Mouse (Mus musculus): ENCODE results near the gene Gprc5d. TPM values are rescaled to one million over a fixed set of nuclear protein-coding genes. Genes with fewer than 3 reads are reported as not detected.

Gene Gprc5d
- polyA plus RNA-seq, 1 experiment from 2014 or later, result not detected

GRCm38 (mm10) chr6:135070347-135070746 lies 47.7 kb downstream of the Gprc5d start:
- 79% methylated on average over 2 of the region's 2 CpGs for WGBS
- Histone ChIP-seq H3K27me3 (replicated peaks) (0 out of 2 replicates have a peak, but pooled peaks cover 13% of the 10 kb centered on the region), H3K36me3 (no peaks in the 10 kb centered on the region), H3K9ac (no peak overlapping the region), H3K4me2 (no peak overlapping the region), H3K9me3 (replicated peaks) (no peaks in the 10 kb centered on the region), H3K4me3 (no peak overlapping the region), H3K4me1 (replicated peaks) (peaks cover 20% of the 10 kb centered on the region), H3K27ac (ENCODE audit: poor library complexity, severe bottlenecking) (no peak overlapping the region)
- no peak for ATAC-seq (ENCODE audit: insufficient number of reproducible peaks, low FRiP score)

- Histone ChIP-seq H3K36me3 (no peaks in the 10 kb centered on the region), H3K4me1 (replicated peaks) (peaks cover 24% of the 10 kb centered on the region), H3K27ac (ENCODE audit: poor library complexity, severe bottlenecking) (no peak overlapping the region), H3K27me3 (replicated peaks) (peaks cover 13% of the 10 kb centered on the region; the same call in 1 of the 2 replicates), H3K9ac (no peak overlapping the region), H3K4me2 (no peak overlapping the region), H3K9me3 (replicated peaks) (no peaks in the 10 kb centered on the region), H3K4me3 (no peak overlapping the region)
- WGBS, result 74% methylated on average over 6 of the region's 6 CpGs
- no peak for ATAC-seq (ENCODE audit: insufficient number of reproducible peaks, low FRiP score)
Observed at GRCm38 (mm10) chr6:135069856-135070255, 48.2 kb downstream of the Gprc5d start.

- no peak for ATAC-seq (ENCODE audit: insufficient number of reproducible peaks, low FRiP score)
- H3K27ac ChIP-seq (ENCODE audit: poor library complexity, severe bottlenecking), result no peak overlapping the region
- no peak overlapping the region for H3K4me2 ChIP-seq
- H3K4me3 ChIP-seq, result no peak overlapping the region
- no peak overlapping the region for H3K9ac ChIP-seq
- H3K4me1 ChIP-seq (replicated peaks), result peaks cover 25% of the 10 kb centered on the region
- no peaks in the 10 kb centered on the region for H3K9me3 ChIP-seq (replicated peaks)
- no peaks in the 10 kb centered on the region for H3K36me3 ChIP-seq
- peaks cover 17% of the 10 kb centered on the region; the same call in 1 of the 2 replicates for H3K27me3 ChIP-seq (replicated peaks)
- WGBS, result 72% methylated on average over 5 of the region's 5 CpGs
Observed at GRCm38 (mm10) chr6:135068221-135068620, 49.9 kb downstream of the Gprc5d start.

GRCm38 (mm10) chr6:135066795-135067445 lies 51.2 kb downstream of the Gprc5d start:
- H3K4me2 ChIP-seq, result peak overlapping the region; percentile 95
- no peaks in the 10 kb centered on the region for H3K9me3 ChIP-seq (replicated peaks)
- peaks cover 17% of the 10 kb centered on the region; the same call in 1 of the 2 replicates for H3K27me3 ChIP-seq (replicated peaks)
- H3K4me1 ChIP-seq (replicated peaks), result peaks cover 25% of the 10 kb centered on the region
- no peak for ATAC-seq (ENCODE audit: insufficient number of reproducible peaks, low FRiP score)
- no peak overlapping the region for H3K9ac ChIP-seq
- no peaks in the 10 kb centered on the region for H3K36me3 ChIP-seq
- no peak overlapping the region for H3K4me3 ChIP-seq
- 27% methylated on average over 6 of the region's 6 CpGs for WGBS
- H3K27ac ChIP-seq (ENCODE audit: poor library complexity, severe bottlenecking), result no peak overlapping the region

- under 1% methylated on average over 44 of the region's 44 CpGs for WGBS
- ATAC-seq (ENCODE audit: insufficient number of reproducible peaks, low FRiP score), result peak; percentile 78
- Histone ChIP-seq H3K36me3 (no peaks in the 10 kb centered on the region), H3K4me2 (peak within 1 kb of the TSS; percentile 95), H3K27ac (ENCODE audit: poor library complexity, severe bottlenecking) (0 out of 2 replicates have a peak within 1 kb of the TSS, but pooled peaks have one; percentile 17), H3K4me1 (replicated peaks) (peaks cover 25% of the 10 kb centered on the region), H3K9ac (peak within 1 kb of the TSS; percentile 70), H3K4me3 (peak within 1 kb of the TSS; percentile 55), H3K9me3 (replicated peaks) (no peaks in the 10 kb centered on the region), H3K27me3 (replicated peaks) (peaks cover 17% of the 10 kb centered on the region; the same call in 1 of the 2 replicates)
Observed at GRCm38 (mm10) chr6:135065236-135065957, 52.7 kb downstream of the Gprc5d start, which contains the start of gene Gprc5a. Gene Gprc5a, plus strand, starts transcription at chr6:135065651.

- no peak overlapping the region for H3K9ac ChIP-seq
- no peak overlapping the region for H3K4me3 ChIP-seq
- H3K36me3 ChIP-seq, result no peaks in the 10 kb centered on the region
- H3K9me3 ChIP-seq (replicated peaks), result no peaks in the 10 kb centered on the region
- no peak overlapping the region for H3K27ac ChIP-seq (ENCODE audit: poor library complexity, severe bottlenecking)
- peaks cover 25% of the 10 kb centered on the region for H3K4me1 ChIP-seq (replicated peaks)
- 70% methylated on average over 12 of the region's 12 CpGs for WGBS
- ATAC-seq (ENCODE audit: insufficient number of reproducible peaks, low FRiP score), result no peak
- H3K27me3 ChIP-seq (replicated peaks), result peaks cover 14% of the 10 kb centered on the region; the same call in 1 of the 2 replicates
- peak overlapping the region; percentile 95 for H3K4me2 ChIP-seq
Observed at GRCm38 (mm10) chr6:135064621-135065020, 53.5 kb downstream of the Gprc5d start.

- Histone ChIP-seq H3K4me3 (no peak overlapping the region), H3K27me3 (replicated peaks) (peaks cover 9% of the 10 kb centered on the region; the same call in 1 of the 2 replicates), H3K36me3 (no peaks in the 10 kb centered on the region), H3K9ac (no peak overlapping the region), H3K4me1 (replicated peaks) (0 out of 2 replicates have a peak, but pooled peaks cover 5% of the 10 kb centered on the region), H3K4me2 (no peak overlapping the region), H3K27ac (ENCODE audit: poor library complexity, severe bottlenecking) (no peak overlapping the region), H3K9me3 (replicated peaks) (no peaks in the 10 kb centered on the region)
- no peak for ATAC-seq (ENCODE audit: insufficient number of reproducible peaks, low FRiP score)
- 86% methylated on average over 4 of the region's 4 CpGs for WGBS
Observed at GRCm38 (mm10) chr6:135060728-135061127, 57.4 kb downstream of the Gprc5d start.

Other genes with a start within 250 kb of the Gprc5d start
- 9.0 and 10.2 TPM in 2 replicates for gene Gpr19, start 219.7 kb downstream of the Gprc5d start, polyA plus RNA-seq (2016; fragmentation: Nextera tagmentation; extraction: Ambion mirVana)
- gene Cdkn1b, start 197.9 kb downstream of the Gprc5d start, polyA plus RNA-seq (2016; fragmentation: Nextera tagmentation; extraction: Ambion mirVana), result 16.8 and 17.4 TPM in 2 replicates
- gene Apold1, start 136.6 kb downstream of the Gprc5d start, polyA plus RNA-seq (2016; fragmentation: Nextera tagmentation; extraction: Ambion mirVana), result 5.4 and 5.8 TPM in 2 replicates
- 64.3 and 65.4 TPM in 2 replicates for gene Ddx47, start 106.7 kb downstream of the Gprc5d start, polyA plus RNA-seq (2016; fragmentation: Nextera tagmentation; extraction: Ambion mirVana)
- gene Gprc5a, start 52.6 kb downstream of the Gprc5d start, polyA plus RNA-seq (2016; fragmentation: Nextera tagmentation; extraction: Ambion mirVana), result 4.0 and 4.8 TPM in 2 replicates
- 9.0 and 10.7 TPM in 2 replicates for gene Fam234b, start 79.7 kb upstream of the Gprc5d start, polyA plus RNA-seq (2016; fragmentation: Nextera tagmentation; extraction: Ambion mirVana)
- 14.8 and 16.0 TPM in 2 replicates for gene Hebp1, start 79.7 kb upstream of the Gprc5d start, polyA plus RNA-seq (2016; fragmentation: Nextera tagmentation; extraction: Ambion mirVana)
- 0.59 and 0.69 TPM in 2 replicates for gene Gsg1, start 136.1 kb upstream of the Gprc5d start, polyA plus RNA-seq (2016; fragmentation: Nextera tagmentation; extraction: Ambion mirVana)
- not detected in 2 replicates for gene Pbp2, start 192.1 kb upstream of the Gprc5d start, polyA plus RNA-seq (2016; fragmentation: Nextera tagmentation; extraction: Ambion mirVana)
- 28.0 and 30.2 TPM in 2 replicates for gene Emp1, start 244.3 kb upstream of the Gprc5d start, polyA plus RNA-seq (2016; fragmentation: Nextera tagmentation; extraction: Ambion mirVana)